Mouse (Mus musculus) stomach, embryonic 14.5 days (tissue): ENCODE measurements at regions not wholly inside any gene's neighbourhood (a gene's known extent, or its start where the extent isn't known, plus 50 kb on each side); places are given as distances from the start of the nearest gene placed in this dataset.

Experiments
- ATAC-seq: fragments of 200-750 bp; cut with Nextera tagmentation; 2 replicates; pipeline ENCODE4 v1.8.0; 2017; ENCODE audit warnings: low read depth, moderate TSS enrichment; ENCODE audit not compliant: insufficient number of reproducible peaks, insufficient read depth, low FRiP score
- H3K27ac ChIP-seq: fragments of 300-500 bp; sonication (generic); 2 replicates; pipeline ENCODE4 v1.5.1; 2014; ENCODE audit warnings: mild to moderate bottlenecking, low read length, moderate library complexity, mixed read lengths
- H3K27me3 ChIP-seq: fragments of 300-500 bp; sonication (generic); 2 replicates; pipeline ENCODE4 v1.6.1; 2014; ENCODE audit warnings: low read length, control low read depth, mixed read lengths; ENCODE audit not compliant: control insufficient read depth, insufficient read depth
- H3K36me3 ChIP-seq: fragments of 300-500 bp; sonication (generic); 2 replicates; pipeline ENCODE4 v1.6.1; 2014; ENCODE audit warnings: mild to moderate bottlenecking, control low read depth, low read length, moderate library complexity, mixed read lengths; ENCODE audit not compliant: control insufficient read depth, insufficient read depth
- H3K4me1 ChIP-seq: fragments of 300-500 bp; sonication (generic); 2 replicates; pipeline ENCODE4 v1.6.1; 2014; ENCODE audit warnings: low read length, control low read depth, mixed read lengths; ENCODE audit not compliant: control insufficient read depth, insufficient read depth
- H3K4me2 ChIP-seq: fragments of 300-500 bp; sonication (generic); replicated peaks from 2 replicates; pipeline ENCODE4 v1.6.1; 2014; ENCODE audit warnings: low read depth, low read length, control low read depth
- H3K4me3 ChIP-seq: fragments of 300-500 bp; sonication (generic); 2 replicates; pipeline ENCODE4 v1.5.1; 2014; ENCODE audit warnings: low read depth, low read length, control low read depth
- H3K9ac ChIP-seq: fragments of 300-500 bp; sonication (generic); replicated peaks from 2 replicates; pipeline ENCODE4 v1.6.1; 2014; ENCODE audit warnings: low read depth, mild to moderate bottlenecking, control low read depth, low read length, moderate library complexity, mixed read lengths
- H3K9me3 ChIP-seq: fragments of 300-500 bp; sonication (generic); 2 replicates; pipeline ENCODE4 v1.6.1; 2016; ENCODE audit warnings: low read depth, low read length, control low read depth; ENCODE audit not compliant: control insufficient read depth
- WGBS: fragments of 180-500 bp; shearing (Covaris S2); extraction: QIAGEN DNeasy Blood & Tissue Kit; methylation state at CpG from one replicate; pipeline ENCODE4 v1.1.7; 2014; 5-methylcytosine and 5-hydroxymethylcytosine counted together

DNA sequence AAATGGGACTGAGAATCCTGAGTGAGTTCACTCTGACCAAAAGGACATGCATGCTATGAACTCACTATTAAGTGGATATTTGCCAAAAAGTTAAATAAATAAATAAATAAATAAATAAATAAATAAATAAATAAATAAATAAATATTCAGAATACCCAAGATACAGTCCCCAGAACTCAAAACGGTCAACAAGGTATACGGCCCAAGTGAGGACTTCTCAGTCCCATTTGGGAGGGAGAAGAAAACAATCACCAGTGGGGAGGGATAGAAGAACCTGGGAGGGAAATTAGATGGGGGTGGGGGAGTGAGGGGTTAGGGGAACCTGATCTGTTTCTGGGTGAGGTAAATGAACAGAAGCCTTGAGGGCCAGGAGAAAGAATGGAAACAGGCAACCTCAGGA, 184.2 kb downstream of the Slitrk6 start:
- no peak overlapping the region for H3K27ac ChIP-seq
- ATAC-seq, result no peak
- no peak overlapping the region for H3K4me2 ChIP-seq
- H3K4me3 ChIP-seq, result no peak overlapping the region
- no peaks in the 10 kb centered on the region for H3K27me3 ChIP-seq
- no peaks in the 10 kb centered on the region for H3K9me3 ChIP-seq
- no peaks in the 10 kb centered on the region for H3K4me1 ChIP-seq
- H3K9ac ChIP-seq, result no peak overlapping the region
- H3K36me3 ChIP-seq, result no peaks in the 10 kb centered on the region
- WGBS, result 92% methylated on average over 2 of the region's 2 CpGs

DNA sequence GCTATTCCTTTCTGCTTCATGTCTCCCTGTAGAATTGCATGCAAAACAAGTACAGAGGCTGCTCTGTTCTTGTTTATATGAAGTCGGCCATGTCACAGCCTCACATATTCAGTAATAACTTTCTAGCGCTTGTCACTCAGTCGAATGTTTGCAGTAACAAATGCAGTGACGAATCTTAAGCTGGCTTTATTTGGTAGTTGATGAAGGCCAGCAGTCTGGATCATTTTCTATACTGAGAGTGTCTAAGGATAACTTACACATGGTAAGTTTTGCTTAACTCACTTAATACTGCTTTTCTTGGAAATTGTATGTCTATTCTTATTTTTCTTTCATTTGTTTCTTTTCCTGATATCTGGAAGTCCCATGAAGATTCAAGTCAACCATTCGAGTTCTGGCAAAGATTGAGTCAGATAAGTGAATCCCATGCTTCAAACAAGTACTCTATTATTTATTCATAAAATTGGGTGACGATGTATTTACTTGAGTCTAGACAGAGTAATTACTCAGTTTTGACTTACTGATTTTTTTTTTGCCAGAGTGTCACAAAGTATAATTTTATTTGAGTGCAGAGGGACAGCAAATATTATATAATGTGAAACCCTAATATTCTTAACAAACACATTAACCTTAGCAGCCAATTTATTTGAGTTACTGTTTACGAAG, 189.0 kb downstream of the Slitrk6 start:
- Histone ChIP-seq H3K4me3 (no peak overlapping the region), H3K27me3 (no peaks in the 10 kb centered on the region), H3K4me2 (no peak overlapping the region), H3K9ac (no peak overlapping the region), H3K9me3 (no peaks in the 10 kb centered on the region), H3K27ac (no peak overlapping the region), H3K4me1 (no peaks in the 10 kb centered on the region), H3K36me3 (no peaks in the 10 kb centered on the region)
- ATAC-seq, result no peak
- 46% methylated on average over 7 of the region's 7 CpGs for WGBS

- no peaks in the 10 kb centered on the region for H3K9me3 ChIP-seq
- no peak for ATAC-seq
- H3K4me2 ChIP-seq, result no peak overlapping the region
- no peaks in the 10 kb centered on the region for H3K27me3 ChIP-seq
- WGBS, result 80% methylated on average over 2 of the region's 2 CpGs
- no peaks in the 10 kb centered on the region for H3K36me3 ChIP-seq
- H3K4me1 ChIP-seq, result no peaks in the 10 kb centered on the region
- no peak overlapping the region for H3K9ac ChIP-seq
- H3K4me3 ChIP-seq, result no peak overlapping the region
- H3K27ac ChIP-seq, result no peak overlapping the region
Measured at GRCm38 (mm10) chr14:110564621-110565020, 190.3 kb downstream of the Slitrk6 start.

- no peaks in the 10 kb centered on the region for H3K27me3 ChIP-seq
- no peaks in the 10 kb centered on the region for H3K4me1 ChIP-seq
- no peak overlapping the region for H3K4me3 ChIP-seq
- 19% methylated on average over 7 of the region's 7 CpGs for WGBS
- no peak overlapping the region for H3K9ac ChIP-seq
- no peak overlapping the region for H3K4me2 ChIP-seq
- H3K27ac ChIP-seq, result no peak overlapping the region
- no peaks in the 10 kb centered on the region for H3K36me3 ChIP-seq
- ATAC-seq, result 0 out of 2 replicates have a peak, but pooled peaks have one; percentile 23
- H3K9me3 ChIP-seq, result no peaks in the 10 kb centered on the region
Measured at GRCm38 (mm10) chr14:110545265-110545664, 209.7 kb downstream of the Slitrk6 start.

DNA sequence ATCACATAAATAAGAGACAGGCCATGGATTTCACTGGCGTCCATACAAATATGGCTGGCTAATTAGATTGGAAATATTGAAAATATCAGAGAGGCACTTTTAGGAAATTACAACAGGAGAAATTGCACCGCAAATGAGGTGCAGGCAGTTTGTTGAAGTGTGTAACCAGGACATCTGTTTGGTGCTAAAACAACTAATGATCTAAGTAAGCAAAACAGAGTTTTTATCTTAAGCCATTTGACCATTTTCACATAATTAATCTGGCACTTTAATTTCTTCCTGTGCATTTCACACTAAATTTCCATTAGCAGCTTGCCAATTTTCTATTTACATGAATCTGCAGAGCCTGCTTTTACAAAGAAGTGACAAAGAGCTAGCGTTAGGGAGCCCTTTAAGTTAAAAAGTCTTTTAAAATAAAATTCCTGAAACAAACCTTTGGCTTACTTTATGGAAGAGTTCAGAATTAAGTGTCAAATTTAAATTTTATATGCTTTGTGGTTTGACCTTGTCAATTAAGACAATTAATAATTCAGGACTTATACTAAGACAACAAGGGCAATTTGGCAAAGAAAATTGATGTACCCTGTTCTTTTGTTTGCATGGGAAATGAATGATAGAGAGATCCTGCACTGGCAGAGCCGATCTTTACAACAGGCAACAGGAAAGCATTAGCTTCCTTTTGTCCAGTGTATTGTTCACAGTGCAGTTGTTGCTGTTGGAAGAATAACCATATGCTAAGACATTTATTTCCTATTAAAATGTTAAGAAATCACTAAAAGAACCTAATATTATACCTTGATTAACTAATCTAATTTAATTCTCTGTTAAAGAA, 211.4 kb downstream of the Slitrk6 start:
- Histone ChIP-seq H3K36me3 (no peaks in the 10 kb centered on the region), H3K4me1 (no peaks in the 10 kb centered on the region), H3K4me3 (no peak overlapping the region), H3K27me3 (no peaks in the 10 kb centered on the region), H3K9me3 (no peaks in the 10 kb centered on the region), H3K27ac (no peak overlapping the region), H3K4me2 (no peak overlapping the region), H3K9ac (no peak overlapping the region)
- 53% methylated on average over 4 of the region's 4 CpGs for WGBS
- ATAC-seq, result no peak

DNA sequence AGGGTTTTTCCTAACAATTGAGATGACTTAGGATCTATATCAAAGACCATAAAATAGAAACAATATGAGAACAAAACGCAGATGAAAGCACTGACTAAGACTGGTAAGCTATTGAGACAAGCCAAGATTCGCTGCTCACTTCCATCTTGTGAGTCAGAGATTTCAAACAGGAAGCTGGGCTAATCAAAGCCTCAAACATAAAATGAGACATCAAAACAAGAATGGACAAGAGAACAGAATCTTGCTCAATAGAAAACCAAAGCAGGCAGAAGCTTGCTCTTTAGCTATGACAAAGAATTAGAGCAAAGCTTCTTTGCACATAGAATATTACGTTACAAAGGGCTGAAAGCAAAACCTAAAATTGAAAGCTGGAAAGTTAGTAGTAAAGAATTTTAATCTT, 227.6 kb downstream of the Slitrk6 start:
- Histone ChIP-seq H3K36me3 (no peaks in the 10 kb centered on the region), H3K4me1 (no peaks in the 10 kb centered on the region), H3K9me3 (no peaks in the 10 kb centered on the region), H3K27me3 (no peaks in the 10 kb centered on the region), H3K4me2 (no peak overlapping the region), H3K4me3 (no peak overlapping the region), H3K9ac (no peak overlapping the region), H3K27ac (no peak overlapping the region)
- ATAC-seq, result no peak
- 71% methylated on average over 3 of the region's 3 CpGs for WGBS

DNA sequence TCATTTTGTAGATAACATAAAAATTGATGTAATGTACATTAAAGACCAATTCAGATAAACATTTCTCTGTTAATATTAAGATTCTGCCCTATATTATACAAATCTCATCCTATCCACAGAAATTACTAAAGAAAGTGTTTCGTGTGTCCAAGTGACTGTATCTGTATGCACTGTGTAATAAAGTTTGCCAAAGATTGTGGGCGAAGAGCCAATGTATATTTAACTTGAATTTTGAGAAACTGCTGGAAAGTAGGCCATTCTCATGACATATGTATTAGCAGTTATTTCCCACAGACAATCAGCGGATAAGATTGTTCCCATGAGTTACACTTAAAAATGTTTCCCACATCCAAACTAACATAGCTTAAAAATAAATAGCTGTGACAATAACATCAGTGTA, 269.9 kb downstream of the Slitrk6 start:
- Histone ChIP-seq H3K36me3 (no peaks in the 10 kb centered on the region), H3K9me3 (no peaks in the 10 kb centered on the region), H3K4me2 (no peak overlapping the region), H3K27me3 (no peaks in the 10 kb centered on the region), H3K4me3 (no peak overlapping the region), H3K4me1 (no peaks in the 10 kb centered on the region), H3K27ac (no peak overlapping the region), H3K9ac (no peak overlapping the region)
- 52% methylated on average over 3 of the region's 3 CpGs for WGBS
- no peak; the same call in 1 of the 2 replicates for ATAC-seq

GRCm38 (mm10) chr14:110472743-110473142, 282.2 kb downstream of the Slitrk6 start:
- H3K27ac ChIP-seq, result no peak overlapping the region
- H3K4me3 ChIP-seq, result no peak overlapping the region
- H3K9me3 ChIP-seq, result no peaks in the 10 kb centered on the region
- no peaks in the 10 kb centered on the region for H3K4me1 ChIP-seq
- no peak overlapping the region for H3K9ac ChIP-seq
- no peak; the same call in 1 of the 2 replicates for ATAC-seq
- no peaks in the 10 kb centered on the region for H3K27me3 ChIP-seq
- no peak overlapping the region for H3K4me2 ChIP-seq
- WGBS, result 79% methylated on average over 3 of the region's 3 CpGs
- no peaks in the 10 kb centered on the region for H3K36me3 ChIP-seq
